Mouse (Mus musculus) testis, adult 2 months (tissue): ENCODE results near the gene Per2. TPM values are rescaled to one million over a fixed set of nuclear protein-coding genes. Genes with fewer than 3 reads are reported as not detected.

ENCODE experiments used
- H3K27ac ChIP-seq: fragments of 200-500 bp; 2 replicates; pipeline ENCODE4 v1.5.1; 2012; ENCODE audit warnings: low read depth, low read length; ENCODE audit not compliant: control insufficient read depth, insufficient read depth
- H3K27me3 ChIP-seq: fragments of 200-500 bp; 2 replicates; pipeline ENCODE4 v1.6.1; 2012; ENCODE audit warnings: mild to moderate bottlenecking, low read length, moderate library complexity; ENCODE audit not compliant: control insufficient read depth, insufficient read depth
- H3K36me3 ChIP-seq: fragments of 200-500 bp; 2 replicates; pipeline ENCODE4 v1.6.1; 2012; ENCODE audit warnings: mild to moderate bottlenecking, low read length; ENCODE audit not compliant: control insufficient read depth, insufficient read depth
- H3K4me1 ChIP-seq: fragments of 200-500 bp; 2 replicates; pipeline ENCODE4 v1.6.1; 2012; ENCODE audit warnings: low read length; ENCODE audit not compliant: control insufficient read depth, insufficient read depth
- H3K4me3 ChIP-seq: fragments of 200-500 bp; 2 replicates; pipeline ENCODE4 v1.5.1; 2012; ENCODE audit warnings: low read depth, mild to moderate bottlenecking, low read length, moderate library complexity, mixed read lengths; ENCODE audit not compliant: control insufficient read depth
- CTCF ChIP-seq: fragments of 200-500 bp; IDR thresholded peaks from 2 replicates; pipeline ENCODE4 v1.5.1; 2012; ENCODE audit warnings: low read depth, mild to moderate bottlenecking, inconsistent platforms, low read length, moderate library complexity; ENCODE audit not compliant: control insufficient read depth, insufficient read depth, insufficient replicate concordance
- POLR2A ChIP-seq: fragments of 200-500 bp; IDR thresholded peaks from 2 replicates; pipeline ENCODE4 v1.6.1; 2012; ENCODE audit warnings: low read depth, mild to moderate bottlenecking, inconsistent platforms, low read length, moderate library complexity; ENCODE audit not compliant: control insufficient read depth
- polyA plus RNA-seq: library from polyadenylated mRNA; depleted of rRNA; stranded (reverse); fragments of >200 nt; gene quantifications from 2 replicates; pipeline ENCODE4 v1.2.3, GENCODE M21; 2012

The Per2 gene
- polyA plus RNA-seq, 1 experiment = 3.4 TPM

- no peaks in the 10 kb centered on the region for H3K27me3 ChIP-seq
- peak overlapping the region; percentile 88 for H3K4me3 ChIP-seq
- no peaks in the 10 kb centered on the region for H3K36me3 ChIP-seq
- TF ChIP-seq POLR2A = peak; percentile 96
- TF ChIP-seq CTCF = no peak
- H3K4me1 ChIP-seq = peaks cover 5% of the 10 kb centered on the region
- H3K27ac ChIP-seq = peak overlapping the region; percentile 94
Observed at GRCm38 (mm10) chr1:91405406-91406169, 53.5 kb downstream of the Per2 start.

- Histone ChIP-seq H3K4me1 (peaks cover 5% of the 10 kb centered on the region), H3K27me3 (no peaks in the 10 kb centered on the region), H3K27ac (peak overlapping the region; percentile 94), H3K4me3 (peak overlapping the region; percentile 88), H3K36me3 (no peaks in the 10 kb centered on the region)
- TF ChIP-seq POLR2A (no peak), CTCF (no peak)
Observed at GRCm38 (mm10) chr1:91404976-91405375, 54.1 kb downstream of the Per2 start.

- Histone ChIP-seq H3K27ac (peak within 1 kb of the TSS; percentile 71), H3K4me1 (peaks cover 4% of the 10 kb centered on the region), H3K36me3 (no peaks in the 10 kb centered on the region), H3K27me3 (no peaks in the 10 kb centered on the region), H3K4me3 (peak within 1 kb of the TSS; percentile 81)
- TF ChIP-seq CTCF (no peak), POLR2A (no peak)
Observed at GRCm38 (mm10) chr1:91398260-91399062, 60.7 kb downstream of the Per2 start, which contains the start of gene Ilkap. Gene Ilkap, minus strand, starts transcription at chr1:91398815.

- H3K4me1 ChIP-seq = peaks cover 4% of the 10 kb centered on the region
- H3K4me3 ChIP-seq = peak overlapping the region; percentile 81
- no peaks in the 10 kb centered on the region for H3K36me3 ChIP-seq
- H3K27me3 ChIP-seq = no peaks in the 10 kb centered on the region
- H3K27ac ChIP-seq = peak overlapping the region; percentile 69
- TF ChIP-seq CTCF (no peak), POLR2A (no peak)
Observed at GRCm38 (mm10) chr1:91397927-91398259, 61.2 kb downstream of the Per2 start.

- Histone ChIP-seq H3K36me3 (no peaks in the 10 kb centered on the region; the same call in 1 of the 2 replicates), H3K27me3 (no peaks in the 10 kb centered on the region), H3K4me3 (no peak overlapping the region), H3K27ac (no peak overlapping the region), H3K4me1 (no peaks in the 10 kb centered on the region)
- TF ChIP-seq CTCF (no peak), POLR2A (no peak)
Observed at GRCm38 (mm10) chr1:91390369-91390768, 68.8 kb downstream of the Per2 start.

- TF ChIP-seq POLR2A = no peak
- no peak for TF ChIP-seq CTCF
- H3K27me3 ChIP-seq = no peaks in the 10 kb centered on the region
Observed at GRCm38 (mm10) chr1:91381091-91381471, 78.0 kb downstream of the Per2 start.

GRCm38 (mm10) chr1:91380453-91381090 is 78.6 kb downstream of the Per2 start:
- Histone ChIP-seq H3K36me3 (peaks cover 4% of the 10 kb centered on the region), H3K27me3 (no peaks in the 10 kb centered on the region), H3K27ac (no peak overlapping the region), H3K4me3 (no peak overlapping the region), H3K4me1 (no peaks in the 10 kb centered on the region)
- TF ChIP-seq CTCF (no peak; the same call in 1 of the 2 replicates), POLR2A (no peak)

More at GRCm38 (mm10) chr1:91381091-91381471, 78.0 kb downstream of the Per2 start:
- peaks cover 4% of the 10 kb centered on the region for H3K36me3 ChIP-seq
- no peaks in the 10 kb centered on the region for H3K4me1 ChIP-seq
- H3K27ac ChIP-seq = no peak overlapping the region
- no peak overlapping the region for H3K4me3 ChIP-seq
